Mouse (Mus musculus): ENCODE results near the gene B3galt4.
A peak's percentile ranks its signal among the peaks of the same experiment; 100 is the strongest.
"Not testable (repeated sequence)": the region's sequence is repeated elsewhere in the genome, so short reads cannot be mapped to it uniquely, and the experiment has no call there.

Gene B3galt4

GRCm38 (mm10) chr17:33919351-33920281 is 31.7 kb downstream of the B3galt4 start:
- DNase-seq, result peak; percentile 66 to 78

GRCm38 (mm10) chr17:33918293-33919203 is 32.7 kb downstream of the B3galt4 start:
- DNase-seq, result no peak

- peak in 1 of 2 experiments; percentile 18 for DNase-seq
These were observed 33.5 kb downstream of the B3galt4 start for GRCm38 (mm10) chr17:33917656-33918292.

DNA sequence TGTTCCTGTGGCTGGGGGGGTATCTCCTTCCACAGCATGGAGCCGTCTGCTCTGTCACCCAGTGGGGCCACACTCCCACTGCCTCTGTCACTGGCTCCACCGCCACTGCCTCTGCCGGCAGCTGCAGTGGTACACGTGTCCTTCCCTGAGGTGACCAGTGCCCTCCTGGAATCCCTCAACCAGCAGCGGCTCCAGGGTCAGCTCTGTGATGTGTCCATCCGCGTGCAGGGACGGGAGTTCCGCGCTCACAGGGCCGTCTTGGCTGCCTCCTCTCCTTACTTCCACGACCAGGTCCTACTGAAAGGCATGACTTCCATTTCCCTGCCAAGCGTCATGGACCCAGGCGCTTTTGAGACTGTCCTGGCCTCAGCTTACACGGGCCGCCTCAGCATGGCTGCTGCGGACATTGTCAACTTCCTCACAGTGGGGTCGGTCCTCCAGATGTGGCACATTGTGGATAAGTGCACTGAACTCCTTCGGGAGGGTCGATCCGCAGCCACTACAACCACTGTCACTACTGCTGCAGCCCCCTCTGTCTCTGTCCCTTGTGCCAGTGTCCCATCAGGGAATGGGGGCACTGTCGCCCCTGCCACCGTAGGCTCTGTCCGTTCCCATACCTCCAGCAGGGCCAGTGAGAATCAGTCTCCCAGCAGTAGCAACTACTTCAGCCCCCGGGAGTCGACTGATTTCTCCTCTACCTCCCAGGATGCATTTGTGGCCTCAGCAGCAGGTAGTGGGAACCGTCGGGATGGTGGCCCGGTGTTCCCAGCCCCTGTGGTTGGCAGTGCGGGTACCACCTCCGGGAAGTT is 34.2 kb downstream of the B3galt4 start:
- peak in 1 of 2 experiments; percentile 26 for DNase-seq

DNA sequence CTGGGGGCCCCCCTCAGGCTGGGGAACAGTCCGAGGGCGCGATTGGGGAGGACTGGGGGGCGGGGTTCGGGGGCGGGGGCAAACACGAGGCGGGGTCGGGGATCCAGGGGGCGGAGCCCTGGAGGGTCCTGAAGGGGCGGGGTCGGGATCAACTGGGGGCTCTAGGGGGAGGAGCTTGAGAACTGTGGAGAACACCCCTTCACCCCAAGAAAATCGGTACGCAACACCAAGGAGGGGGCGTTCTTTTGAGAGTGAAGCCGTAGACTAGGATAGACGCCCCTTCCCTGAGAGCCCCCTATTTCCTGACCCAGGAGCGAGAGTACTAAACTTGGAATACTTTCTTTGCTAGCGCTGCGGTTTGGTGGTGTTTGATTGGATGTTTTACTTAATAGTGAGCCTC is 35.0 kb downstream of the B3galt4 start:
- DNase-seq, result no peak

DNA sequence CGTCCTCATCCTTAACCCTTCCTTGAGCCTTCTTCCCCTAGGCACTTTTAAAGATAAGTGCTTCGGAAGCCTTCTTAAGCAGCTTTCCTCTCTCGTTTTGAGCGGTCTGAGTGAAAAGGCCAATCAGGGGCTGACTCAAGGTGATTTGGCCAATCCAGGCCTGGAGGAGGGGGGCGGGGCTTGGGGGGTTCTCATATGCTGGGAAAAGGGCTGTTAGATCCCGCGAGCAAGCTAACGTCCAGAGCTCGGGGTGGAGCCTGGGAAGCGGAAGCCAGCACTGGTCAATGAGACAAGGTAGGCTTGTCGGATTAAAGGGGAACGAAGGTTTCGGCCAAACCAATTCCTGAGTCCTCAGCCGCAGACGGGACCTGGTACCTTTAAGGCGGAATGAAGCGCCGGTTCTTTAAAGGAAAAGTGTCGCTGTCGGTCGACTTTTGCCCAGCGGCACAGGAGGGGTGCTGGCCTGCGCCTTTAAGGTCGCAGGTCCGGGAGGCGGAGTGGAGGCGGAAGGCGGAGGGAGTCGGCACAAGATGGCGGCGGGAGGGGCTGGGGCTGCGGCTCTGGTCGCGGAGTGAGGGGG is 35.5 kb downstream of the B3galt4 start, which contains the start of the genes Tapbp and Zbtb22:
Gene Tapbp (plus strand): TSS at position 229 of the 580 bp plus-strand sequence.
Gene Zbtb22 (plus strand): TSS at position 234 of the 580 bp plus-strand sequence.
- peak; percentile 98 to 99 for DNase-seq

- DNase-seq, result no peak
These were observed 36.3 kb downstream of the B3galt4 start for GRCm38 (mm10) chr17:33914969-33915391.

DNA sequence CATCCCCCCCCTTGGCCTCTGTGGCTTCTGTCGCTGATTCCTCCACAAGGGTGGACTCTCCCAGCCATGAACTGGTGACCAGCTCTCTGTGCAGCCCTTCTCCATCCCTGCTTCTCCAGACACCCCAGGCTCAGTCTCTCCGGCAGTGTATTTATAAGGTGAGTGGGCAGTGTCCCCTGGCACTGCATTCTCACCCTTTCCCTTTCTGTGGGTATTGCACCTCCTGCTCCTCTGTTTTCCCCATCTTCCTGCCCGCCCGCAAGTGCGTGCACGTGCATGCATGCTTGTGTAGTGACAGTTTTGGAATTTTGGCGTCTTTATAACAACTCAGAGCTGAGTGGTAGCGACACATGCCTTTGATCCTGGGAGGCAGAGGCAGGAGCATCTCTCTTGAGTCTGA is 37.4 kb downstream of the B3galt4 start:
- no peak for DNase-seq

DNA sequence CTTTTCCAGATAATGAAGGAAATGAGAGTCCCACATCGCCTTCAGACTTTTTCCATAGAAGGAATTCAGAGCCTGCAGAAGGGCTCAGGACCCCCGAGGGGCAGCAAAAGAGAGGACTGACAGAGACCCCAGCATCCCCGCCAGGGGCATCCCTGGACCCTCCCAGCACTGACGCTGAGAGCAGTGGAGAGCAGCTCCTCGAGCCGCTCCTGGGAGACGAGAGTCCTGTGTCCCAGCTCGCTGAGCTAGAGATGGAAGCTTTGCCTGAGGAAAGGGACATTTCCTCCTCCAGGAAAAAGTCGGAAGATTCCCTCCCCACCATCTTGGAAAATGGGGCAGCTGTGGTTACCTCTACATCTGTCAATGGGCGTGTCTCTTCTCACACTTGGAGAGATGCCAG is 38.0 kb downstream of the B3galt4 start:
- DNase-seq, result no peak

DNA sequence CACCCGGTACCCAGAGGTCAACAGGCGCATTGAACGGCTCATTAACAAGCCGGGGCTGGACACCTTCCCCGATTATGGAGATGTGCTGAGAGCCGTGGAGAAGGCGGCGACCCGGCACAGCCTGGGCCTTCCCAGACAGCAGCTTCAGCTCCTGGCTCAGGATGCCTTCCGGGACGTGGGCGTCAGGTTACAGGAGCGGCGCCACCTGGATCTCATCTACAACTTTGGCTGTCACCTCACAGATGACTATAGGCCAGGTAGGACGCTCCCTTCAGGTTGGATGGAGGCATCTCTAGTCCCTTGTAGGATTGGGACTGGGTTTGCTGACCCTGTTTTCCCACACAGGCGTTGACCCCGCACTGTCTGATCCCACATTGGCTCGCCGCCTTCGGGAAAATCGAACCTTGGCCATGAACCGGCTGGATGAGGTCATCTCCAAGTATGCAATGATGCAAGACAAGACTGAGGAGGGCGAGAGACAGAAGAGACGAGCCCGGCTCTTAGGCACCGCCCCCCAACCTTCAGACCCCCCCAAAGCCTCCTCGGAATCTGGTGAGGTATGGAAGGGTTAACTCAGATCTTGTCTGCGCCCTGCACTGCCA is 39.4 kb downstream of the B3galt4 start:
- DNase-seq, result no peak

DNA sequence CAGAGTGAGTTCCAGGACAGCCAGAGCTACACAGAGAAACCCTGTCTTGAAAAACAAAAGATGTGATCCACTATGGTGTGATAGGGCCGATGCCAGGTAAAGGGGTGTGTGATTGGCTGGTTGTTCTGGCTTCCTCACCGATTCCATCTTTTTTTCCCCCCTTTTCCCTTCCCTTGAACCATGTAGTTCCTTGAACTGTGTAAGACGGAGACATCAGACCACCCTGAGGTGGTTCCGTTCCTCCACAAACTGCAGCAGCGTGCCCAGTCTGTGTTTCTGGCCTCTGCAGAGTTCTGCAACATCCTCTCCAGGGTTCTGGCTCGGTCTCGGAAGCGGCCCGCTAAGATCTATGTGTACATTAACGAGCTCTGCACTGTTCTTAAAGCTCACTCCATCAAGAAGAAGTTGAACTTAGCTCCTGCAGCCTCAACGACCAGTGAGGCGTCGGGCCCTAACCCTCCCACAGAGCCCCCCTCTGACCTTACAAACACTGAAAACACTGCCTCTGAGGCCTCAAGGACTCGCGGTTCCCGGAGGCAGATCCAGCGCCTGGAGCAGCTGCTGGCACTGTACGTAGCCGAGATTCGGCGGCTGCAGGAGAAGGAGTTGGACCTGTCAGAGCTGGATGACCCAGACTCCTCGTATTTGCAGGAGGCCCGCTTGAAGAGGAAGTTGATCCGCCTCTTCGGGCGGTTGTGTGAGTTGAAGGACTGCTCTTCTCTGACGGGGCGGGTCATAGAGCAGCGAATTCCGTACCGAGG is 40.1 kb downstream of the B3galt4 start:
- DNase-seq, result no peak

DNA sequence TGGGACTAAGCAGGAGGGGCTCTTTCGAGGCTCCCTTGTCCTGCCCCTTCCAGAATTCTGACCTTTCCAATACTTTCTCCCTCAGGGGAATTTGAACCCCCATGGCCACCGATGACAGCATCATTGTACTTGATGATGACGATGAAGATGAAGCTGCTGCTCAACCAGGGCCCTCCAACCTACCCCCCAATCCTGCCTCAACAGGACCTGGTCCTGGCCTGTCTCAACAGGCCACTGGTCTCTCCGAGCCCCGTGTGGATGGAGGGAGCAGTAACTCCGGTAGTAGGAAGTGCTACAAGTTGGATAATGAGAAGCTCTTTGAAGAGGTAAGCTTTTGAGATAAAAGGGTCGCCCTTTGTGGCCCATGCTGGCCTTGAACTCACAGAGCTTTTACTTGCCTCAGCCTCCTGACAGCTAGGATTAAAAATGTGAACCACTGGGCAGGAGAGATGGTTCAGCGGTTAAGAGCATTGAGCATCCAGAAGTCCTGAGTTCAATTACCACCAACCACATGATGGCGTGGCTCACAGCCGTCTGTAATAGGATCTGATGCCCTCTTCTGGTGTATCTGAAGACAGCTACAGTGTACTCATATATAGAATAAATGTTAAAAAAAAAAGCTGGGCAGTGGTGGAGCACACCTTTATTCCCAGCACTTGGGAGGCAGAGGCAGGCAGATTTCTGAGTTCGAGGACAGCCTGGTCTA is 40.8 kb downstream of the B3galt4 start:
- no peak for DNase-seq

DNA sequence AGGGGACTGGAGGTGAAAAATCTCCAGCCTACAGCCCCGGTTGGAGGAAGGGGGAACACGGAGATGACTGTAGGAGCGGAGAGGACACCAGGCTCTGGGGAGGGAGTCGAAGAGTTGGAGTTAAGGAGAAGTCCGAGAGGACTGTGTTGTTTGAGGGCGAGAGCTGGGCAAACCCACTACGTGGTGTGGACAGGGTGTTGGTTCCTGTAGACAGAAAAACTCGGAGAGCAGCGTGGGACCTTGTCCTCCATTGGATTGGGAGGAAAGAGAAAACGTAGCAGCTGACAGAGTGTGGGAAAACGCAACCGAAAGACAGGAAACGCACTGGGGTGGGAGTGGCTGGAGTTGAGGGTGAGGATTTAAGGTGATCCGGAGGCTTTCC is 41.4 kb downstream of the B3galt4 start:
- DNase-seq, result no peak

- peak; percentile 98 to 99 for DNase-seq
These were observed 42.0 kb downstream of the B3galt4 start, which contains the start of gene Daxx for GRCm38 (mm10) chr17:33909077-33909868. Gene Daxx (plus strand): TSS chr17:33909414.

DNA sequence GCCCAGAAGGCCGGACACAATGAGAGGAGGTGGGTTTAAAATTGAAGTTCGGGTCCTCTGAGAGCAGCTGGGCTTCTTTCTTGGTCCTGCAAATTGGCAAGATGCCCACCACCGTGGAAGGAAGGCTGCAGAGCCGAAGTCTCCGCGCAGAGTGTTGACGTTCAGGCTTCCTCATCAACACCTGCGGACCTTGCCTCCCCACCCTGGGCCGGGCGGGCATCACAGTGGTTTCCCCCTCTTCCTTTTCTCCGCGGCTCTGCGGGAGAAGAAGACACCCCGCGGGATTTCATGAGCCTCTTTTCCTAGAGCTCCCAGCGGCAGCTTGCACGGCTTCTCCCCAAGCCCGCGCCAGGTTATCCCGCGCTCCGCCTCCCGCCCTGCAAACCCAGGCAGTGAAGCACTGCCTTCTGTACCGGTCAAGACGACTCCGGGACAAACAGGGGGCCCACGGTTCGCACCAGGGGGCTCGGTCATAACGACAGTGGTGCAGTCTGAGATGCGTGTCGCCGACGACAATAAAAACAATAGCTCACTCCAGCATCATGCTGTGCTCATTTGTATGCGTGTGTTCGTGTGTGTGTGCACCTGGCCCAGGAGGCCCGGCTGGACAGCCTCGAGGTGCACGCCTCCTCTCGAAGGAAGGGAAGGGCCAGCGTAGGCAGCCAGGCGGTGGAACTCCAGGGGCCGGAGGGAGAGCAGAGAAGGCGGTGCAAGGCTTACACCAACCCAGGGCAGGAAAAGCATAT is 42.8 kb downstream of the B3galt4 start:
- DNase-seq, result peak; percentile 75 to 84

DNA sequence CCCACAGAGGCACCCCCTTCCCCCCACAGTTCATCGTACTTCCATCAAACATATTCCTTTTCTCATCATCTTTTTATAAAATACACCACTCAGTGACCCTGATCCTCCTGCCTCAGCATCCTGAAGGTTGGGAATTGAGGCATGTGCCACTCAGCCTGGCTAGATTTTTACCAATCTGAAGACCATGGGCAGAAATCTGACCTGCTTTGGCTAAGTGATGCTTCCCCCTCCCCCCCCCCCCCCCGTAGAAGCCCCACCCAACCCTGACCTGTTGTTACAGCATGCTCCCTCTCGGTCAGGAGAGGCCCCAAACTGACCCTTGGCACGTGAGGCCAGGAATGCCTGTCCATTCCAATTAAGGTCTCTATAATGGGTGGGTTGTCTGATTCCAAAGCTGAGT is 46.5 kb downstream of the B3galt4 start, which contains the start of gene Platr17:
Gene Platr17 (plus strand): TSS at position 301 of the 400 bp plus-strand sequence.
- DNase-seq, result not testable (repeated sequence)

DNA sequence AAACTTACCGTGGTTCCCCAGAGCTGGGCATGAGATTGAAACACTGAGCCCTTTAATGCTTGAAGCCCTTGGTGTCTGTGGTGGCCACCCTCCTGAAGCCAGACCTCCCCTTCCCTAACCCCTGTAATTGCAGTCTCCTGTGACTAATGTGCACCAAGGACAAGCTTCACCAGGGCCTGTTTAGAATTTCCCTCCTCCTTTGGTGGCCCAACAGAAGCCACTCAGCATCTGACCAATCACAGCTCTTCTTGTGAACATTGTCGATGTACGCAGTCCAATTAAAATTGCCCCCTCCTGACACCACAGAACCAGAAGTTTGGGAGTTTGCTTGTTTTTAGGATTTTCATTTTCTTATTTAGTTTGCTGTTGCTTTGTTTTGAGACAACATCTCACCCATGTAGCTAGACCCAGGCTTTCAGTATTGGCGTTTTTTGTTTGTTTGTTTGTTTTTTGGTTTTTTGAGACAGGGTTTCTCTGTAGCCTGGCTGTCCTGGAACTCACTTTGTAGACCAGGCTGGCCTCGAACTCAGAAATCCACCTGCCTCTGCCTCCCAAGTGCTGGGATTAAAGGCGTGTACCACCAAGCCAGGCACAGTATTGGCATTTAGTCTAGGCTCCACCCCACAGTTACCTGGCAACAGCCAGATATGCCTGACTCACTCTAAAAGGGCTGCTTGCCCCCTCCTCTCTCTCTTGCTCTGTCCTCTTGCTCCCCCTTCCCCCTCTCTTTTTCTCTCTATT is 47.2 kb downstream of the B3galt4 start:
- not testable (repeated sequence) for DNase-seq

Data from cerebellum, postnatal 14 days (tissue).